Comparison of ENCODE assay signal across 15 mouse cellular contexts in genomic region chrX:85187565-85187964, GRCm38 (mm10).
DNase-seq lines count a peak whose midpoint lies in the region; ATAC-seq and TF ChIP-seq lines count a peak whose summit lies in the region.
"Had no signal": no experiment of that assay in that cellular context is flagged by ENCODE, and none has a peak within 500 bp of the region (broad histone marks: within the 10 kb centered on the region; RNA-seq: fewer than 3 reads in every experiment).

No protein-coding gene starts in this region.

- H3K36me3 ChIP-seq in heart, embryonic 10.5 days = no peaks in the 10 kb centered on the region
- no peaks in the 10 kb centered on the region for H3K36me3 ChIP-seq in lung, postnatal 0 days (ENCODE audit: insufficient read depth, low read length)
- no peaks in the 10 kb centered on the region for H3K36me3 ChIP-seq in heart, embryonic 15.5 days
- H3K36me3 ChIP-seq in midbrain, embryonic 10.5 days = no peaks in the 10 kb centered on the region
- H3K36me3 ChIP-seq: embryonic facial prominence, embryonic 13.5 days; forebrain, embryonic 15.5 days; kidney, embryonic 15.5 days; limb, embryonic 13.5 days had no signal

- no peaks in the 10 kb centered on the region for H3K27me3 ChIP-seq in heart, embryonic 10.5 days (ENCODE audit: insufficient read depth, poor library complexity, severe bottlenecking)
- no peaks in the 10 kb centered on the region for H3K27me3 ChIP-seq in lung, postnatal 0 days (replicated peaks; ENCODE audit: insufficient read depth, low read length)
- H3K27me3 ChIP-seq in heart, embryonic 15.5 days = no peaks in the 10 kb centered on the region
- peaks cover 44% of the 10 kb centered on the region for H3K27me3 ChIP-seq in midbrain, embryonic 10.5 days (ENCODE audit: low read depth, poor library complexity, severe bottlenecking)
- H3K27me3 ChIP-seq: CH12.LX; embryonic facial prominence, embryonic 13.5 days; forebrain, embryonic 15.5 days; kidney, embryonic 15.5 days had no signal

- H3K4me1 ChIP-seq in heart, embryonic 10.5 days = no peaks in the 10 kb centered on the region
- H3K4me1 ChIP-seq in lung, postnatal 0 days (ENCODE audit: insufficient read depth, low read depth, low read length) = no peaks in the 10 kb centered on the region
- no peaks in the 10 kb centered on the region for H3K4me1 ChIP-seq in heart, embryonic 15.5 days (replicated peaks)
- no peaks in the 10 kb centered on the region for H3K4me1 ChIP-seq in midbrain, embryonic 10.5 days
- H3K4me1 ChIP-seq: embryonic facial prominence, embryonic 13.5 days; forebrain, embryonic 15.5 days; kidney, embryonic 15.5 days; limb, embryonic 13.5 days had no signal

- H3K4me2 ChIP-seq in lung, postnatal 0 days (replicated peaks; ENCODE audit: low read depth, low read length) = no peak overlapping the region
- no peak overlapping the region for H3K4me2 ChIP-seq in heart, embryonic 15.5 days
- H3K4me2 ChIP-seq: embryonic facial prominence, embryonic 13.5 days; forebrain, embryonic 15.5 days; kidney, embryonic 15.5 days; limb, embryonic 13.5 days had no signal

- no peak for TF ChIP-seq EP300 in lung, postnatal 0 days (IDR thresholded peaks at IDR 0.05)

- no peak overlapping the region for H3K4me3 ChIP-seq in heart, embryonic 10.5 days
- no peak overlapping the region for H3K4me3 ChIP-seq in lung, postnatal 0 days (ENCODE audit: low read depth, low read length)
- H3K4me3 ChIP-seq in heart, embryonic 15.5 days = no peak overlapping the region
- H3K4me3 ChIP-seq in midbrain, embryonic 10.5 days = no peak overlapping the region
- H3K4me3 ChIP-seq: embryonic facial prominence, embryonic 13.5 days; forebrain, embryonic 15.5 days; kidney, embryonic 15.5 days; limb, embryonic 13.5 days had no signal

- TF ChIP-seq CTCF in lung, postnatal 0 days (IDR thresholded peaks at IDR 0.05) = no peak

- 45% methylated on average over 2 of the region's 2 CpGs for WGBS in heart, embryonic 10.5 days
- WGBS in lung, postnatal 0 days = 23% methylated on average over 2 of the region's 2 CpGs
- WGBS in heart, embryonic 15.5 days = 25% methylated on average over 2 of the region's 2 CpGs
- WGBS in midbrain, embryonic 10.5 days = 79% methylated on average over 2 of the region's 2 CpGs

- no peak; the same call in 1 of the 2 replicates for ATAC-seq in lung, postnatal 0 days
- ATAC-seq in heart, embryonic 15.5 days (replicated peaks; ENCODE audit: insufficient number of reproducible peaks, insufficient read depth, low FRiP score, low read depth) = 0 out of 2 replicates have a peak, but pooled peaks have one; percentile 31
- ATAC-seq: forebrain, embryonic 15.5 days; hindbrain, embryonic 16.5 days had no signal

- no peak overlapping the region for H3K27ac ChIP-seq in heart, embryonic 10.5 days
- no peak overlapping the region for H3K27ac ChIP-seq in lung, postnatal 0 days (ENCODE audit: low read length)
- H3K27ac ChIP-seq in heart, embryonic 15.5 days = no peak overlapping the region
- no peak overlapping the region for H3K27ac ChIP-seq in midbrain, embryonic 10.5 days (replicated peaks)
- H3K27ac ChIP-seq: embryonic facial prominence, embryonic 13.5 days; forebrain, embryonic 15.5 days; kidney, embryonic 15.5 days; limb, embryonic 13.5 days had no signal

- peak; percentile 8 for DNase-seq in heart, adult 8-10 months (ENCODE audit: low spot score)
- no peak for DNase-seq in heart, embryonic 10.5 days (ENCODE audit: low spot score)
- DNase-seq in lung, postnatal 0 days (ENCODE audit: low spot score) = peak; percentile 20
- DNase-seq in lung, postnatal 14 days = no peak
- peak; percentile 1 for DNase-seq in mesoderm, embryonic 11.5 days (ENCODE audit: low read depth, low spot score)
- DNase-seq in midbrain, embryonic 10.5 days (ENCODE audit: low spot score) = no peak
- DNase-seq: cerebellum, postnatal 36 days; thymus, postnatal 14 days had no signal

- H3K9ac ChIP-seq in lung, postnatal 0 days (replicated peaks; ENCODE audit: low read depth) = no peak overlapping the region
- no peak overlapping the region for H3K9ac ChIP-seq in heart, embryonic 15.5 days
- H3K9ac ChIP-seq: embryonic facial prominence, embryonic 13.5 days; forebrain, embryonic 15.5 days; kidney, embryonic 15.5 days; limb, embryonic 13.5 days had no signal

- no peaks in the 10 kb centered on the region for H3K9me3 ChIP-seq in heart, embryonic 10.5 days
- H3K9me3 ChIP-seq in lung, postnatal 0 days (ENCODE audit: low read length) = no peaks in the 10 kb centered on the region
- no peaks in the 10 kb centered on the region for H3K9me3 ChIP-seq in heart, embryonic 15.5 days (replicated peaks)
- no peaks in the 10 kb centered on the region for H3K9me3 ChIP-seq in midbrain, embryonic 10.5 days (replicated peaks)
- H3K9me3 ChIP-seq: embryonic facial prominence, embryonic 13.5 days; forebrain, embryonic 15.5 days; kidney, embryonic 15.5 days; limb, embryonic 13.5 days had no signal

Comparison
In these comparisons a context has a peak if more than half of its experiments do, and no peak if none do; other contexts are left out.
1. DNase-seq: peak in heart, adult 8-10 months (single experiment), lung, postnatal 0 days (single experiment) and mesoderm, embryonic 11.5 days (single experiment); none in heart, embryonic 10.5 days (single experiment), lung, postnatal 14 days (single experiment) and midbrain, embryonic 10.5 days (single experiment).